Mouse (Mus musculus): ENCODE results near the gene Abcg1. TPM values are rescaled to one million over a fixed set of nuclear protein-coding genes. Genes with fewer than 3 reads are reported as not detected.

Gene Abcg1
- total and polyA plus RNA-seq, 3 experiments, result 2.2 to 4.6 (median 2.2) TPM

DNA sequence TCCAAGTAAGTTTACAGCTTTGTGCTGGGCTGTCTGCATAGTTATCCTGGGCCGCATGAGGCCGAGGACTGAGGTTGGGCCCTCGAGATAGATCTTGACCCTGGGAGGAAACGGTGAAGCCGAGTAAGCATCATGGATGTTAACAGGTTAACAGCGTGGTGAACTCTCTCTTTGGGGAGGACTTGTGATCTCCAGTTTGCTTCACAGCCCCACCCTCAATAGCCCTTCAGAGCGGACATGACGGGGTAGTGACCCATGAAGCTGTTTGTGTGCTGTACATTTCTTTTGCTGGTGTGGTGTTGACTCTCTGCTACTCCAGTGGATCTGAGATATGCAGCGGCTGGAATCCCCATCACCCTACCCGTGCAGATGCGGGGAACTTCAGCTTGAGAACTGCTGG is 21.1 kb downstream of the Abcg1 start:
- in situ Hi-C loops (cut with MboI; ENCODE audit: low pct_ligation_motif_present, low pct_unique_long_range_greater_than_20kb, low sequenced_read_pairs) (loop anchor here (10.0 kb wide), 1 partner anchor 54 kb away; no protein-coding TSS in a partner anchor), dilution Hi-C loops (cut with MboI; ENCODE audit: extremely low pct_ligation_motif_present, extremely low pct_unique_long_range_greater_than_20kb, low sequenced_read_pairs) (no loop called here)
- no peak for TF ChIP-seq MAX (IDR thresholded peaks at IDR 0.05; ENCODE audit: low read length)
- TF ChIP-seq USF2 (conservative IDR thresholded peaks at IDR 0.05; ENCODE audit: low read depth, low read length), result no peak
- TF ChIP-seq KAT2A (IDR thresholded peaks at IDR 0.05; ENCODE audit: insufficient replicate concordance, low read length), result no peak
- TF ChIP-seq SIN3A (IDR thresholded peaks at IDR 0.05; ENCODE audit: low read length), result no peak
- no peak for TF ChIP-seq ZC3H11A (IDR thresholded peaks at IDR 0.05; ENCODE audit: low read depth, low read length)
- no peak for TF ChIP-seq ETS1 (conservative IDR thresholded peaks at IDR 0.05; ENCODE audit: low read depth, low read length)
- TF ChIP-seq BHLHE40 (IDR thresholded peaks at IDR 0.05; ENCODE audit: low read depth, low read length), result no peak
- no peak for TF ChIP-seq UBTF (IDR thresholded peaks at IDR 0.05; ENCODE audit: low read depth, low read length)
- TF ChIP-seq JUN (IDR thresholded peaks at IDR 0.05; ENCODE audit: insufficient read depth, low read depth, low read length), result no peak
- no peak for TF ChIP-seq RCOR1 (conservative IDR thresholded peaks at IDR 0.05; ENCODE audit: low read depth, low read length)
- no peak for TF ChIP-seq MAZ (IDR thresholded peaks at IDR 0.05; ENCODE audit: low read depth, low read length)
- DNase-seq (ENCODE audit: extremely low read depth), result no peak
- H3K9ac ChIP-seq (ENCODE audit: insufficient read depth, low read depth), result no peak overlapping the region
- no peaks in the 10 kb centered on the region for H3K27me3 ChIP-seq (replicated peaks)
- no peaks in the 10 kb centered on the region for H3K79me2 ChIP-seq (replicated peaks; ENCODE audit: control insufficient read depth, extremely low read depth, insufficient read depth, poor library complexity, severe bottlenecking)
- H3K27ac ChIP-seq (ENCODE audit: insufficient read depth, low read depth), result no peak overlapping the region
- peaks cover 17 to 61% of the 10 kb centered on the region in 2 experiments for H3K4me1 ChIP-seq (ENCODE audit: control insufficient read depth in 1 of 2, insufficient read depth in 2 of 2)
- no peak overlapping the region for H3K4me3 ChIP-seq (replicated peaks in 1 of 3; ENCODE audit: low read depth in 2 of 3, low read length in 2 of 3, poor library complexity in 1 of 3)
- H3K9me3 ChIP-seq (replicated peaks; ENCODE audit: low read length), result no peaks in the 10 kb centered on the region
- H3K4me2 ChIP-seq (ENCODE audit: insufficient read depth, low read depth, poor library complexity, severe bottlenecking), result no peak overlapping the region
- H3K36me3 ChIP-seq (replicated peaks in 1 of 2; ENCODE audit: control insufficient read depth in 1 of 2, insufficient read depth in 1 of 2, low read length in 1 of 2), result no peaks in the 10 kb centered on the region

DNA sequence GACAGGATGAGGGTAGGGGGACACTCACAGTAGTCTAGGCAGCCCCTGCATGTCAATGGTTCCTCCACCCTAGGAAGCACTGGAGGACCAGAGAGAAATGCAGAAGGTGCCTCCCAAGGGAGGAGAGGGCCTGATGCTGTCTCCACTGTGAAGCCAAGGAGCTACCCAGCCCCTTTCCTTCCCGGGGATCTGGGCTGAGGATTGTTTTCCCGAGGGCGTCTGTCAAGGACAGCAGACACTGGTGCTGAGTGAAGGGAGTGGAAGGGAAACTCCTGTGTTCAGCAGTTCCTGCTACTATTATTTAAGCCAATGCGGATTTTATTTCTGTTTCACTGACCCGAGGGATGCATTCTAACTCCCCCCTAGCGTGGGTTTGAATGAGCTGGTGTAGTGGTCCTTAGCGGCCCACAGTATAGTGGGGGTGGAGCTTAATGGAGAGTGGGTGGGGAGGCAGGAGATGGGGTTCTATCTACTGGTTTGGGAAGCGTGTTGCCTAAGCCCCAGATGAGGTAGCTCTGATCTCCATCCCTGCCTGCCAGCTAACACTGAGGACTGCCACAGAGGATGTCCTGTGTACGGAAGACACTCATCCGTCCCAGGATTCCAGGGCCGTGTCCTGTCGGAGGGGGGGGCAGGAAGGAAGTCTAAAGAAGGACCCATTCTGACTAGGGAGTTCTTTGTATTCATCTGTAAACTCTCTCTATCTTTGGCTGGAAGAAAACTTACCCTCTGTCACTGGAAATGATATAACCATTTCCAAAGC is 21.8 kb downstream of the Abcg1 start:
- no peaks in the 10 kb centered on the region for H3K36me3 ChIP-seq (replicated peaks in 1 of 2; ENCODE audit: control insufficient read depth in 1 of 2, insufficient read depth in 1 of 2, low read length in 1 of 2)
- H3K4me3 ChIP-seq (replicated peaks in 1 of 3; ENCODE audit: low read depth in 2 of 3, low read length in 2 of 3, poor library complexity in 1 of 3), result no peak overlapping the region
- no peaks in the 10 kb centered on the region for H3K27me3 ChIP-seq (replicated peaks)
- H3K79me2 ChIP-seq (replicated peaks; ENCODE audit: control insufficient read depth, extremely low read depth, insufficient read depth, poor library complexity, severe bottlenecking), result no peaks in the 10 kb centered on the region
- no peak for DNase-seq (ENCODE audit: extremely low read depth)
- dilution Hi-C loops (cut with MboI; ENCODE audit: extremely low pct_ligation_motif_present, extremely low pct_unique_long_range_greater_than_20kb, low sequenced_read_pairs) (no loop called here), in situ Hi-C loops (cut with MboI; ENCODE audit: low pct_ligation_motif_present, low pct_unique_long_range_greater_than_20kb, low sequenced_read_pairs) (loop anchor here (10.0 kb wide), 1 partner anchor 54 kb away; no protein-coding TSS in a partner anchor)
- no peaks in the 10 kb centered on the region for H3K9me3 ChIP-seq (replicated peaks; ENCODE audit: low read length)
- TF ChIP-seq HCFC1 (IDR thresholded peaks at IDR 0.05; ENCODE audit: low read depth, low read length) (no peak), NELFE (IDR thresholded peaks at IDR 0.05; ENCODE audit: low read depth, low read length) (no peak), POLR2A (IDR thresholded peaks at IDR 0.05; ENCODE audit: low read depth, low read length) (no peak), CHD1 (IDR thresholded peaks at IDR 0.05; ENCODE audit: low read depth, low read length) (no peak), NRF1 (IDR thresholded peaks at IDR 0.05; ENCODE audit: low read depth, low read length) (no peak), EP300 (IDR thresholded peaks at IDR 0.05; ENCODE audit: low read length) (no peak), SIN3A (IDR thresholded peaks at IDR 0.05; ENCODE audit: low read length) (no peak), JUND (conservative IDR thresholded peaks at IDR 0.05; ENCODE audit: low read depth, low read length) (no peak), POLR2AphosphoS2 (IDR thresholded peaks at IDR 0.05; ENCODE audit: low read depth, low read length) (no peak), USF2 (conservative IDR thresholded peaks at IDR 0.05; ENCODE audit: low read depth, low read length) (no peak), ELF1 (IDR thresholded peaks at IDR 0.05; ENCODE audit: low read depth, low read length) (no peak), CHD2 (IDR thresholded peaks at IDR 0.05; ENCODE audit: low read length) (no peak)
- no peak overlapping the region for H3K27ac ChIP-seq (ENCODE audit: insufficient read depth, low read depth)
- no peak overlapping the region for H3K4me2 ChIP-seq (ENCODE audit: insufficient read depth, low read depth, poor library complexity, severe bottlenecking)
- no peak overlapping the region for H3K9ac ChIP-seq (ENCODE audit: insufficient read depth, low read depth)
- peaks cover 17 to 56% of the 10 kb centered on the region in 2 experiments for H3K4me1 ChIP-seq (ENCODE audit: control insufficient read depth in 1 of 2, insufficient read depth in 2 of 2)

Data from CH12.LX (cell line).